Mouse (Mus musculus) G1E (cell line): ENCODE data around the gene Ubtd1.

ENCODE experiments used
- CTCF ChIP-seq: IDR thresholded peaks from 2 replicates; pipeline ENCODE4 v1.5.1; 2012; ENCODE audit warnings: low read depth, low read length, inconsistent platforms, mixed read lengths
- GATA2 ChIP-seq: IDR thresholded peaks from 2 replicates; pipeline ENCODE4 v1.6.1; 2012; ENCODE audit warnings: low read depth, low read length, inconsistent platforms, borderline replicate concordance
- POLR2AphosphoS5 ChIP-seq: IDR thresholded peaks from 2 replicates; pipeline ENCODE4 v1.6.1; 2012; ENCODE audit warnings: low read depth, low read length, inconsistent platforms; ENCODE audit not compliant: insufficient replicate concordance

GRCm38 (mm10) chr19:42068441-42069240 is 87.1 kb downstream of the Ubtd1 start:
- no peak for TF ChIP-seq CTCF
- no peak for TF ChIP-seq POLR2AphosphoS5
- TF ChIP-seq GATA2: no peak
